Mouse (Mus musculus) hindbrain, embryonic 15.5 days (tissue): Measurements from ENCODE around the gene Limk2. TPM values are rescaled to one million over a fixed set of nuclear protein-coding genes. Genes with fewer than 3 reads are reported as not detected.

Source experiments
- ATAC-seq: fragments of 200-750 bp; cut with Nextera tagmentation; 2 replicates; pipeline ENCODE4 v1.8.0; 2017; ENCODE audit warnings: low read depth, moderate number of reproducible peaks, moderate TSS enrichment; ENCODE audit not compliant: low FRiP score
- H3K27ac ChIP-seq: fragments of 300-500 bp; sonication (generic); replicated peaks from 2 replicates; pipeline ENCODE4 v1.5.1; 2015; ENCODE audit warnings: mild to moderate bottlenecking, inconsistent platforms
- H3K27me3 ChIP-seq: fragments of 300-500 bp; sonication (generic); 2 replicates; pipeline ENCODE4 v1.6.1; 2015; ENCODE audit warnings: control low read depth, inconsistent platforms
- H3K36me3 ChIP-seq: fragments of 300-500 bp; sonication (generic); 2 replicates; pipeline ENCODE4 v1.6.1; 2015; ENCODE audit warnings: control low read depth, inconsistent platforms
- H3K4me1 ChIP-seq: fragments of 300-500 bp; sonication (generic); replicated peaks from 2 replicates; pipeline ENCODE4 v1.6.1; 2015; ENCODE audit warnings: control low read depth, inconsistent platforms
- H3K4me2 ChIP-seq: fragments of 300-500 bp; sonication (generic); 2 replicates; pipeline ENCODE4 v1.6.1; 2015; ENCODE audit warnings: moderate library complexity, mild to moderate bottlenecking, inconsistent platforms
- H3K4me3 ChIP-seq: fragments of 300-500 bp; sonication (generic); 2 replicates; pipeline ENCODE4 v1.5.1; 2015; ENCODE audit warnings: mild to moderate bottlenecking, inconsistent platforms
- H3K9ac ChIP-seq: fragments of 300-500 bp; sonication (generic); 2 replicates; pipeline ENCODE4 v1.6.1; 2015; ENCODE audit warnings: inconsistent platforms
- H3K9me3 ChIP-seq: fragments of 300-500 bp; sonication (generic); 2 replicates; pipeline ENCODE4 v1.6.1; 2016; ENCODE audit warnings: control low read depth, inconsistent platforms
- WGBS: fragments of 180-500 bp; shearing (Covaris S2); methylation state at CpG from one replicate; pipeline ENCODE4 v1.1.7; 2015; 5-methylcytosine and 5-hydroxymethylcytosine counted together
- polyA plus RNA-seq: library from polyadenylated mRNA; unstranded; fragments of >200 nt; fragmentation: Nextera tagmentation; extraction: Ambion mirVana; gene quantifications from 2 replicates; pipeline ENCODE4 v1.2.1, GENCODE M21; 2015

Gene Limk2
- polyA plus RNA-seq, 1 experiment from 2014 or later, result 158 TPM

GRCm38 (mm10) chr11:3337961-3338360, 71.0 kb downstream of the Limk2 start:
- no peak overlapping the region; the same call in 1 of the 2 replicates for H3K9ac ChIP-seq
- H3K9me3 ChIP-seq, result no peaks in the 10 kb centered on the region
- no peak overlapping the region for H3K4me3 ChIP-seq
- ATAC-seq, result peak; percentile 47
- no peaks in the 10 kb centered on the region for H3K27me3 ChIP-seq
- H3K4me2 ChIP-seq, result no peak overlapping the region
- H3K36me3 ChIP-seq, result peaks cover 11% of the 10 kb centered on the region
- WGBS, result 44% methylated on average over 5 of the region's 5 CpGs
- H3K4me1 ChIP-seq, result peaks cover 19% of the 10 kb centered on the region
- H3K27ac ChIP-seq, result peak overlapping the region; percentile 66

- peak overlapping the region; percentile 16; the same call in 1 of the 2 replicates for H3K4me2 ChIP-seq
- peak overlapping the region; percentile 66 for H3K27ac ChIP-seq
- no peaks in the 10 kb centered on the region for H3K27me3 ChIP-seq
- no peaks in the 10 kb centered on the region for H3K9me3 ChIP-seq
- ATAC-seq, result peak; percentile 52
- peaks cover 6% of the 10 kb centered on the region for H3K36me3 ChIP-seq
- peak overlapping the region; percentile 24; the same call in 1 of the 2 replicates for H3K9ac ChIP-seq
- H3K4me1 ChIP-seq, result peaks cover 25% of the 10 kb centered on the region
- WGBS, result 8% methylated on average over 12 of the region's 12 CpGs
- no peak overlapping the region for H3K4me3 ChIP-seq
These were observed 71.6 kb downstream of the Limk2 start for GRCm38 (mm10) chr11:3337173-3337955.

GRCm38 (mm10) chr11:3336602-3337001, 72.4 kb downstream of the Limk2 start:
- H3K4me2 ChIP-seq, result no peak overlapping the region
- peaks cover 26% of the 10 kb centered on the region for H3K4me1 ChIP-seq
- no peaks in the 10 kb centered on the region for H3K27me3 ChIP-seq
- H3K27ac ChIP-seq, result no peak overlapping the region
- 62% methylated on average over 3 of the region's 3 CpGs for WGBS
- H3K9me3 ChIP-seq, result no peaks in the 10 kb centered on the region
- peaks cover 2% of the 10 kb centered on the region; the same call in 1 of the 2 replicates for H3K36me3 ChIP-seq
- H3K4me3 ChIP-seq, result no peak overlapping the region
- H3K9ac ChIP-seq, result no peak overlapping the region
- no peak for ATAC-seq

- Histone ChIP-seq H3K9me3 (no peaks in the 10 kb centered on the region), H3K36me3 (no peaks in the 10 kb centered on the region), H3K4me1 (peaks cover 26% of the 10 kb centered on the region), H3K27ac (no peak overlapping the region), H3K4me2 (no peak overlapping the region), H3K4me3 (no peak overlapping the region), H3K9ac (no peak overlapping the region), H3K27me3 (no peaks in the 10 kb centered on the region)
- ATAC-seq, result no peak
- 50% methylated on average over 11 of the region's 11 CpGs for WGBS
These were observed 73.3 kb downstream of the Limk2 start for GRCm38 (mm10) chr11:3335651-3336216.

- H3K4me3 ChIP-seq, result no peak overlapping the region
- peaks cover 33% of the 10 kb centered on the region for H3K4me1 ChIP-seq
- no peak overlapping the region for H3K27ac ChIP-seq
- no peak overlapping the region for H3K4me2 ChIP-seq
- H3K27me3 ChIP-seq, result no peaks in the 10 kb centered on the region
- WGBS, result 49% methylated on average over 9 of the region's 9 CpGs
- no peak for ATAC-seq
- no peaks in the 10 kb centered on the region for H3K9me3 ChIP-seq
- no peak overlapping the region for H3K9ac ChIP-seq
- H3K36me3 ChIP-seq, result no peaks in the 10 kb centered on the region
These were observed 74.2 kb downstream of the Limk2 start for GRCm38 (mm10) chr11:3334711-3335316.

- peaks cover 33% of the 10 kb centered on the region for H3K4me1 ChIP-seq
- no peak overlapping the region for H3K9ac ChIP-seq
- 90% methylated on average over 11 of the region's 11 CpGs for WGBS
- no peak overlapping the region for H3K27ac ChIP-seq
- no peaks in the 10 kb centered on the region for H3K27me3 ChIP-seq
- ATAC-seq, result no peak
- no peaks in the 10 kb centered on the region for H3K9me3 ChIP-seq
- H3K4me3 ChIP-seq, result no peak overlapping the region
- H3K4me2 ChIP-seq, result no peak overlapping the region
- no peaks in the 10 kb centered on the region for H3K36me3 ChIP-seq
These were observed 74.8 kb downstream of the Limk2 start for GRCm38 (mm10) chr11:3334141-3334710.

- Histone ChIP-seq H3K27me3 (no peaks in the 10 kb centered on the region), H3K4me3 (no peak overlapping the region), H3K9me3 (no peaks in the 10 kb centered on the region), H3K27ac (no peak overlapping the region), H3K9ac (no peak overlapping the region), H3K36me3 (no peaks in the 10 kb centered on the region), H3K4me1 (peaks cover 33% of the 10 kb centered on the region), H3K4me2 (peak overlapping the region; percentile 98)
- no peak for ATAC-seq
- whole genome bisulfite sequencing, result 88% methylated on average over 11 of the region's 11 CpGs
These were observed 75.8 kb downstream of the Limk2 start for GRCm38 (mm10) chr11:3333111-3333695.

- peak overlapping the region; percentile 98 for H3K4me2 ChIP-seq
- peak overlapping the region; percentile 70 for H3K4me3 ChIP-seq
- no peaks in the 10 kb centered on the region for H3K36me3 ChIP-seq
- no peaks in the 10 kb centered on the region for H3K9me3 ChIP-seq
- WGBS, result under 1% methylated on average over 65 of the region's 75 CpGs
- H3K9ac ChIP-seq, result peak overlapping the region; percentile 67
- H3K27ac ChIP-seq, result peak overlapping the region; percentile 83
- H3K27me3 ChIP-seq, result no peaks in the 10 kb centered on the region
- peaks cover 22% of the 10 kb centered on the region for H3K4me1 ChIP-seq
- ATAC-seq, result peak; percentile 98
These were observed 77.0 kb downstream of the Limk2 start for GRCm38 (mm10) chr11:3331756-3332642.

- Histone ChIP-seq H3K27ac (peak overlapping the region; percentile 83), H3K4me3 (peak overlapping the region; percentile 70), H3K4me2 (peak overlapping the region; percentile 98), H3K9ac (peak overlapping the region; percentile 67), H3K9me3 (no peaks in the 10 kb centered on the region), H3K27me3 (no peaks in the 10 kb centered on the region), H3K4me1 (peaks cover 17% of the 10 kb centered on the region), H3K36me3 (no peaks in the 10 kb centered on the region)
- WGBS, result 1% methylated on average over 14 of the region's 14 CpGs
- no peak for ATAC-seq
These were observed 77.8 kb downstream of the Limk2 start for GRCm38 (mm10) chr11:3330991-3331750.

GRCm38 (mm10) chr11:3330566-3330965, 78.4 kb downstream of the Limk2 start:
- peak; percentile 52 for ATAC-seq
- Histone ChIP-seq H3K36me3 (no peaks in the 10 kb centered on the region), H3K9ac (peak overlapping the region; percentile 67), H3K4me2 (peak overlapping the region; percentile 98), H3K4me1 (peaks cover 17% of the 10 kb centered on the region), H3K4me3 (peak overlapping the region; percentile 70), H3K27me3 (no peaks in the 10 kb centered on the region), H3K9me3 (no peaks in the 10 kb centered on the region), H3K27ac (peak overlapping the region; percentile 83)
- under 1% methylated on average over 9 of the region's 9 CpGs for WGBS
